Mouse (Mus musculus): ENCODE measurements around the gene Tnfrsf17.

GRCm38 (mm10) chr16:11343292-11343815, 29.7 kb downstream of the Tnfrsf17 start:
- TF ChIP-seq MXI1 (IDR thresholded peaks at IDR 0.05; ENCODE audit: low read depth, low read length) (no peak), EP300 (IDR thresholded peaks at IDR 0.05; ENCODE audit: low read depth in 1 of 2, low read length in 2 of 2) (no peak), CTCF (IDR thresholded peaks at IDR 0.05 in 2 of 3, conservative IDR thresholded peaks at IDR 0.05 in 1 of 3; ENCODE audit: control insufficient read depth in 1 of 3, insufficient read depth in 1 of 3, low read depth in 2 of 3, low read length in 3 of 3, poor library complexity in 1 of 3, severe bottlenecking in 1 of 3) (no peak), MAFK (IDR thresholded peaks at IDR 0.05; ENCODE audit: borderline replicate concordance, low read depth, low read length) (no peak), JUND (IDR thresholded peaks at IDR 0.05; ENCODE audit: low read depth, low read length) (no peak), KAT2A (conservative IDR thresholded peaks at IDR 0.05; ENCODE audit: low read depth, low read length) (no peak)

All from MEL (cell line).